Mouse (Mus musculus): ENCODE data around the gene Abcb8.

- TF ChIP-seq CTCF (IDR thresholded peaks at IDR 0.05; ENCODE audit: low read depth) (no peak), EP300 (IDR thresholded peaks at IDR 0.05; ENCODE audit: low read depth) (no peak)
Observed at GRCm38 (mm10) chr5:24400362-24400761, 6.9 kb downstream of the Abcb8 start.
